ENCODE assay signal across 12 mouse cellular contexts in the genomic region with DNA sequence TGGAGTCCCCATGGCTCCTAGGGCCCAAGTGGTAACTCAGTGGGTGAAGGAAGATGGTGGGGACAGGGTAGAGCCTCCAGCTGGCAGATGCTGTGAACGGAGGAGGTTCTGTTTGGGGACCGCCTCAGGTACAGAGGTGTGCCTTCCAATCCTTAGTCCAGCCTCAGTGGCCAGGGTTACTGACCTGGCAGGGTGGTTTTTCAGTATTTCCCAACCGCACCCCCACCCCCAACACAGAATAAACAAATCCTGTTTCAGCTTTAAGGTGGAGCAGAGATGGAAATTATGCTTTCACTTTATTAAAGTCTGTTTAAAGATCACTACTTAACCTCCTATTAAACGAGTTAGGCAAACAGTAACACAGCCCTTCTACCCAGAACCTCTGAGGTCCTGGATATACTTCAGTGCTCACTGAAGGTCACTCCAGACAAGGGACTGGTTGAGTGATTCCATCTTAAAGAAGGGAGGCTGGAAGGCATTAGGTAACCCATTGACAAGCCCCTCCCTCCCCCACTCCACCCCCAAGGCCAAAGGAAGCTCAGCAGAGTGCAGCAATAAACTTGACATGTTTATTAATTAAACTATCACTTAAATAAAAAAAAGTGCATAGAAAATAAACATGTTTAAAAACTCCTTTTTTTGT. TPM values are rescaled to one million over a fixed set of nuclear protein-coding genes. Genes with fewer than 3 reads are reported as not detected.
DNase-seq lines count a peak whose midpoint lies in the region; ATAC-seq and TF ChIP-seq lines count a peak whose summit lies in the region.
"Had no signal": no experiment of that assay in that cellular context is flagged by ENCODE, and none has a peak within 500 bp of the region (broad histone marks: within the 10 kb centered on the region; RNA-seq: fewer than 3 reads in every experiment).

A gene (minus strand): TSS at position 265 of the 643 bp plus-strand sequence.

- H3K27ac ChIP-seq in liver, embryonic 16.5 days (ENCODE audit: low read length) = peak within 1 kb of the TSS; percentile 39
- peak within 1 kb of the TSS; percentile 24; the same call in 1 of the 2 replicates for H3K27ac ChIP-seq in stomach, postnatal 0 days (replicated peaks)
- H3K27ac ChIP-seq: intestine, embryonic 15.5 days; macrophage had no signal

- H3K4me2 ChIP-seq in liver, embryonic 16.5 days (ENCODE audit: low read depth, low read length) = peak within 1 kb of the TSS; percentile 56
- no peak within 1 kb of the TSS for H3K4me2 ChIP-seq in stomach, postnatal 0 days (replicated peaks; ENCODE audit: low read depth)
- H3K4me2 ChIP-seq: intestine, embryonic 15.5 days had no signal

- H3K4me1 ChIP-seq in liver, embryonic 16.5 days (ENCODE audit: control insufficient read depth, low read depth, low read length) = peaks cover 14% of the 10 kb centered on the region
- no peaks in the 10 kb centered on the region for H3K4me1 ChIP-seq in stomach, postnatal 0 days (replicated peaks; ENCODE audit: control insufficient read depth, insufficient read depth)

- H3K4me3 ChIP-seq in liver, embryonic 16.5 days (ENCODE audit: low read depth, low read length) = peak within 1 kb of the TSS; percentile 45
- H3K4me3 ChIP-seq in stomach, postnatal 0 days (ENCODE audit: low read depth, low read length) = no peak within 1 kb of the TSS
- H3K4me3 ChIP-seq: intestine, embryonic 15.5 days had no signal

- WGBS in liver, embryonic 16.5 days (ENCODE audit: insufficient replicate concordance) = 56% methylated on average over 4 of the region's 4 CpGs
- 38% methylated on average over 4 of the region's 4 CpGs for whole genome bisulfite sequencing in stomach, postnatal 0 days

- no peak within 1 kb of the TSS; the same call in 1 of the 2 replicates for H3K9ac ChIP-seq in liver, embryonic 16.5 days (ENCODE audit: low read depth, low read length)
- H3K9ac ChIP-seq in stomach, postnatal 0 days (ENCODE audit: low read length) = no peak within 1 kb of the TSS
- H3K9ac ChIP-seq: intestine, embryonic 15.5 days had no signal

- TF ChIP-seq EP300 in stomach, postnatal 0 days (optimal IDR thresholded peaks at IDR 0.05) = no peak

- peaks cover 30% of the 10 kb centered on the region for H3K27me3 ChIP-seq in liver, embryonic 16.5 days (ENCODE audit: control insufficient read depth, insufficient read depth, low read depth, low read length)
- no peaks in the 10 kb centered on the region for H3K27me3 ChIP-seq in stomach, postnatal 0 days (ENCODE audit: control insufficient read depth, insufficient read depth, low read length)

- peak; percentile 59 for ATAC-seq in liver, embryonic 16.5 days (ENCODE audit: low read depth)
- ATAC-seq in stomach, postnatal 0 days (ENCODE audit: low FRiP score, low TSS enrichment) = no peak
- ATAC-seq in megakaryocyte progenitor cell, adult 5-6 weeks (replicated peaks; ENCODE audit: poor library complexity) = no peak
- ATAC-seq: intestine, embryonic 15.5 days had no signal

- peak; percentile 26 to 78 for DNase-seq in adrenal gland, adult (ENCODE audit: inconsistent age in 2 of 2, low spot score in 1 of 2)
- no peak for DNase-seq in adrenal gland, postnatal 25 days
- peak; percentile 83 for DNase-seq in kidney, postnatal 14 days
- DNase-seq in stomach, postnatal 0 days (ENCODE audit: low spot score) = peak; percentile 40
- no peak for DNase-seq in ovary, postnatal 14 days (ENCODE audit: low spot score)
- no peak for DNase-seq in retina, postnatal 1 day
- DNase-seq: heart, adult 11 months; heart, postnatal 36 days had no signal

- H3K9me3 ChIP-seq in liver, embryonic 16.5 days (replicated peaks; ENCODE audit: control insufficient read depth, low read length) = no peaks in the 10 kb centered on the region
- H3K9me3 ChIP-seq in stomach, postnatal 0 days (ENCODE audit: control insufficient read depth, low read length) = no peaks in the 10 kb centered on the region
- H3K9me3 ChIP-seq: intestine, embryonic 15.5 days had no signal

- no peak for TF ChIP-seq CTCF in stomach, postnatal 0 days (IDR thresholded peaks at IDR 0.05; ENCODE audit: low read depth)

- peaks cover 12% of the 10 kb centered on the region for H3K36me3 ChIP-seq in liver, embryonic 16.5 days (ENCODE audit: control insufficient read depth, insufficient read depth)
- H3K36me3 ChIP-seq in stomach, postnatal 0 days (ENCODE audit: control insufficient read depth, insufficient read depth, low read length) = peaks cover 14% of the 10 kb centered on the region

RNA-seq across cellular contexts. Expression of the gene that starts here (rescaled TPM):
- total RNA-seq in adrenal gland, postnatal 25 days (2021) = 3.4 and 10.5 TPM in 2 replicates
- 166 and 200 TPM in 2 replicates for polyA plus RNA-seq in liver, embryonic 16.5 days (2015; fragmentation: Nextera tagmentation; extraction: Ambion mirVana)
- 8.6 and 9.2 TPM in 2 replicates for polyA plus RNA-seq in stomach, postnatal 0 days (2015; fragmentation: Nextera tagmentation; extraction: Ambion mirVana)
- total RNA-seq in megakaryocyte progenitor cell, adult 5-6 weeks (2015) = 0.15 and 0.76 TPM in 2 replicates
- total RNA-seq in megakaryocyte progenitor cell, adult 5-6 weeks (2017) = not detected in 2 replicates
- polyA plus RNA-seq: macrophage had no signal

Comparison
In these comparisons a context has a peak if more than half of its experiments do, and no peak if none do; other contexts are left out.
1. RNA of the gene that starts here (polyA plus RNA-seq): 166 to 200 TPM in liver, embryonic 16.5 days; 8.6 to 9.2 TPM in stomach, postnatal 0 days; every median in the first group is over 10 times any median in the second.
2. DNase-seq: peak in adrenal gland, adult (2 of 2), kidney, postnatal 14 days (single experiment) and stomach, postnatal 0 days (single experiment); none in adrenal gland, postnatal 25 days (single experiment), ovary, postnatal 14 days (single experiment) and retina, postnatal 1 day (single experiment).